Mouse (Mus musculus) cortical plate, adult 2 months (tissue): ENCODE measurements around the gene Lmbrd2.

Source experiments
- CTCF ChIP-seq: fragments of 200-500 bp; IDR thresholded peaks from 2 replicates; pipeline ENCODE4 v1.5.1; 2011; ENCODE audit warnings: mild to moderate bottlenecking, control low read depth, low read length; ENCODE audit not compliant: insufficient read depth; ENCODE audit errors: extremely low read depth
- POLR2A ChIP-seq: fragments of 200-500 bp; IDR thresholded peaks from 2 replicates; pipeline ENCODE4 v1.6.1; 2011; ENCODE audit warnings: mild to moderate bottlenecking, low read length, control low read depth; ENCODE audit not compliant: insufficient read depth; ENCODE audit errors: extremely low read depth

DNA sequence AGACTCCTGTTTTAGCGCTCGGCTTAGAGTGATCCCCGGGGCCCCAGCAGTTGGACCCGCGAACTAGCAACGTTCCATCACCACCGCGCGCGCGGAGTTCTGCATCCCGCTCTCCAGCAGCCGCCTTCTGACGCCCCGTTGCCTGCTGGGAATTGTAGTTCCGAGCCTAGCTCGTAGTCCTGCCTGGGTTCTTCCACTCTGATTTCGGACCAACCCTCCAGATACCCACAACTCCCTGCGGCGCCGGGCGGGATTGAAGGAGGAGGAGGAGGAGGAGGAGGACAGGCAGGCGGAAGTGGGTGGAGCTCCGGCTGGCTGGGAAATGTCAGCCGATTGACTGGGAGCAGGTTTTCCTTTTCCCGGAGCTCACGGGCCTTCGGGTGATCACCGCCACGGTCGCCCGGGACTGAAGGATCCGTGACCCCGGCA lies at the start of gene Lmbrd2:
- TF ChIP-seq CTCF = no peak
- peak; percentile 70; the same call in 1 of the 2 replicates for TF ChIP-seq POLR2A
